In the genomic region with DNA sequence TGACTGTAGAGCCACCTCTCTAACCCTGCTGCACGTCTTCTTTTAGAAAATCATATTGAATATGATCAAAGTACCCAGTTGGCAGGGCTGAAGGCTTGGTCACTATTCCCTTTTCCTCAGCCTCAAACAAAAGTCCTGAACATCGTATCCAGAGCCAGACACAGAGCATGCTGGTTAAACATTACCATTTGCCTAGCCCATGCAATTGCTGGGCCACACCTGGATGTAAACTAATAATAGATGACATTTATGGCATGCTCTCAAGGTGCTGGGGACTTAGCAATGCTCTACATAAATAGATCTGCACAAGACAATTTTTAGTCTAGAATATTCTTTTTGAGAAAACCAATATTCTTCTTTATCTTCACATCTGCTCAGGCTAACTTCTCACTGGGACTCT, we compare ENCODE assay signal across 17 mouse cellular contexts.
"Had no signal": no experiment of that assay in that cellular context is flagged by ENCODE, and none has a peak within 500 bp of the region (broad histone marks: within the 10 kb centered on the region; RNA-seq: fewer than 3 reads in every experiment).

No protein-coding gene starts in this region.

- H3K9ac ChIP-seq: liver, embryonic 15.5 days; liver, postnatal 0 days; lung, embryonic 15.5 days; midbrain, embryonic 12.5 days; midbrain, embryonic 15.5 days; neural tube, embryonic 12.5 days had no signal

- DNase-seq: liver, postnatal 0 days; lung, adult 2 months; lung, postnatal 14 days; lung, postnatal 36 days; right cerebral cortex, postnatal 14 days; spleen, adult 18-20 months; thymus, adult 18-20 months; thymus, postnatal 14 days; thymus, postnatal 36 days had no signal

- H3K4me1 ChIP-seq: liver, embryonic 15.5 days; midbrain, embryonic 12.5 days; midbrain, embryonic 15.5 days had no signal

- H3K4me3 ChIP-seq: liver, embryonic 15.5 days; lung, embryonic 15.5 days; megakaryocyte, embryonic 14.5 days; midbrain, embryonic 12.5 days; midbrain, embryonic 15.5 days; neural tube, embryonic 12.5 days had no signal

- ATAC-seq: liver, postnatal 0 days; lung, postnatal 0 days; midbrain, embryonic 15.5 days had no signal

- H3K27me3 ChIP-seq: lung, embryonic 15.5 days; megakaryocyte, embryonic 14.5 days; neural tube, embryonic 12.5 days had no signal

- H3K27ac ChIP-seq: liver, embryonic 15.5 days; lung, embryonic 15.5 days; macrophage; midbrain, embryonic 12.5 days; midbrain, embryonic 15.5 days; neural tube, embryonic 12.5 days had no signal

- H3K36me3 ChIP-seq: liver, embryonic 15.5 days; lung, embryonic 15.5 days; midbrain, embryonic 12.5 days; midbrain, embryonic 15.5 days; neural tube, embryonic 12.5 days had no signal

- H3K9me3 ChIP-seq: liver, embryonic 15.5 days; lung, embryonic 15.5 days; midbrain, embryonic 12.5 days; midbrain, embryonic 15.5 days; neural tube, embryonic 12.5 days had no signal

- H3K4me2 ChIP-seq: liver, embryonic 15.5 days; lung, embryonic 15.5 days; midbrain, embryonic 12.5 days; midbrain, embryonic 15.5 days; neural tube, embryonic 12.5 days had no signal
